Mouse (Mus musculus) bone marrow, adult 2 months (tissue): ENCODE measurements around the gene Spx. TPM values are rescaled to one million over a fixed set of nuclear protein-coding genes. Genes with fewer than 3 reads are reported as not detected.

Source experiments
- H3K27ac ChIP-seq: fragments of 200-500 bp; 2 replicates; pipeline ENCODE4 v1.5.1; 2012; ENCODE audit warnings: low read depth, mild to moderate bottlenecking, control low read depth, inconsistent platforms, low read length; ENCODE audit not compliant: control insufficient read depth, poor library complexity, insufficient read depth
- H3K4me1 ChIP-seq: fragments of 200-500 bp; 2 replicates; pipeline ENCODE4 v1.6.1; 2011; ENCODE audit warnings: low read length; ENCODE audit not compliant: control insufficient read depth, insufficient read depth
- H3K4me3 ChIP-seq: fragments of 200-500 bp; replicated peaks from 2 replicates; pipeline ENCODE3; 2011; ENCODE audit warnings: mild to moderate bottlenecking, low read depth, low read length, control low read depth; ENCODE audit not compliant: control insufficient read depth
- CTCF ChIP-seq: fragments of 200-500 bp; IDR thresholded peaks from 2 replicates; pipeline ENCODE4 v1.5.1; 2011; ENCODE audit warnings: low read length, control low read depth; ENCODE audit not compliant: control insufficient read depth, insufficient read depth
- POLR2A ChIP-seq: fragments of 200-500 bp; IDR thresholded peaks from 2 replicates; pipeline ENCODE4 v1.6.1; 2011; ENCODE audit warnings: low read depth, mild to moderate bottlenecking, control low read depth, low read length, borderline replicate concordance; ENCODE audit not compliant: control insufficient read depth
- WGBS: fragments of 180-500 bp; shearing (Covaris S2); methylation state at CpG from one replicate; pipeline ENCODE4 v1.1.7; 2018; 5-methylcytosine and 5-hydroxymethylcytosine counted together
- polyA plus RNA-seq: library from polyadenylated mRNA; stranded (reverse); fragments of >200 nt; gene quantifications from 2 replicates; pipeline ENCODE4 v1.2.4, GENCODE M21; 2011; ENCODE audit warnings: low replicate concordance; ENCODE audit not compliant: missing spikeins, insufficient read depth, insufficient read length

The Spx gene
- polyA plus RNA-seq, 1 experiment: not detected

DNA sequence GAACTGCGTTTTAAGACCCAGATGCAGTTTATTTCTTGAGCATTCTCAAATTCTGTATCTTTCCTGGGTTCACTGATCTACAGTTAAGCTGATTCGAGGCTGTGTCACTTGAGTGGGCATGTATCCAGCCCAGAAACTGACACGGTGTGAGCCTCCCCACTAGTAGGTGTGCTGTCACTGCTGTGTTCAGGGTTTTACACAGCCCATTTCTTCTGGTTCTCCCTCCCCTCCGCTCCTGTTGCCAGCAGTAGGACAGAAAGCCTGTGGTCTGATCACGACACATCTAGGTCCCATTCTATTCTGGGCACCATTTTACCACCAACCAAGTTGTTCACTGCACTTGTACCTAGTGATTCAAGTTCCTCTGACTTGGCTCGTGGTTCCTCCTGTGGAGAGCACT lies 17.5 kb upstream of the Spx start:
- WGBS: 70% methylated on average over 6 of the region's 6 CpGs
- Histone ChIP-seq H3K4me3 (no peak overlapping the region), H3K4me1 (no peaks in the 10 kb centered on the region), H3K27ac (no peak overlapping the region)
- TF ChIP-seq CTCF (no peak), POLR2A (no peak)

DNA sequence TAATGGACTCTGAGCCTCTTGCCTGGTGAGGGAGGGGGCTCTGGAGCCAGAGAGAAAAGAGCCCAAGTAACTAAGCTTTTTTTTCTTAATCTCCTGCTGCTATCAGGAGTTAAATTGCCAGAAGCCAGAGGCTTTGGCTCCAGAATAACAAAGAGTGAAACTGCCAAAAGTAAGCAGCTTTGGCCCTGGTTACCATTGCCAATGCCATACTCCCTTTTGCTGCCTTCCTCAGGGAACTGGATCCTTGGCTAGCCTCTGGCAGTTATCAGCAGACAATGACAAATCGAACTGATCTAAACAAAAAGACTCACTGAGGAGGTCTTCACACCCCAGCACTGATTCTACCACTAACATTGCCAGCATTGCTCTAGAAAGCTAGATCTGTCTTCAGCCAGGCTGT lies 2.1 kb upstream of the Spx start:
- 25% methylated on average over 1 of the region's 1 CpGs for WGBS
- Histone ChIP-seq H3K4me1 (no peaks in the 10 kb centered on the region), H3K27ac (no peak overlapping the region), H3K4me3 (no peak overlapping the region)
- TF ChIP-seq POLR2A: no peak
- no peak for TF ChIP-seq CTCF

DNA sequence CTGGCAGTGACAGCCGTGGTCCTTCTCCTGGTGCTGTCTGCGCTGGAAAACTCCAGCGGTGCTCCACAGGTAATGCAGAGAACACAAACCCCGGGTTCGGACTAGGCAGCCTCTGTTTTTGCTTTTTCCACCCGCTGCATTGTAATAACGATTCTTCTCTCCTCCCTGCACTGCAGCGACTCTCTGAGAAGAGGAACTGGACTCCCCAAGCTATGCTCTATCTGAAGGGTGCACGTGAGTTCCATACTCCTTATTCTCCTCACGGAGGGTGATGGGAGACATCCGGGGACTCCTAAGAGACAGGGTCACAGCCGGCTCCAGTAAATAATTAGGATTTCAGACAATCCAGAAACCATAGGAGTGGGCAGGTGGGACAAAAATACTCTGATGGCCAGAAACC lies 604 bp downstream of the Spx start:
- H3K4me1 ChIP-seq: no peaks in the 10 kb centered on the region
- TF ChIP-seq CTCF (no peak), POLR2A (no peak)
- H3K27ac ChIP-seq: no peak overlapping the region
- H3K4me3 ChIP-seq: no peak overlapping the region
- 11% methylated on average over 12 of the region's 12 CpGs for WGBS

DNA sequence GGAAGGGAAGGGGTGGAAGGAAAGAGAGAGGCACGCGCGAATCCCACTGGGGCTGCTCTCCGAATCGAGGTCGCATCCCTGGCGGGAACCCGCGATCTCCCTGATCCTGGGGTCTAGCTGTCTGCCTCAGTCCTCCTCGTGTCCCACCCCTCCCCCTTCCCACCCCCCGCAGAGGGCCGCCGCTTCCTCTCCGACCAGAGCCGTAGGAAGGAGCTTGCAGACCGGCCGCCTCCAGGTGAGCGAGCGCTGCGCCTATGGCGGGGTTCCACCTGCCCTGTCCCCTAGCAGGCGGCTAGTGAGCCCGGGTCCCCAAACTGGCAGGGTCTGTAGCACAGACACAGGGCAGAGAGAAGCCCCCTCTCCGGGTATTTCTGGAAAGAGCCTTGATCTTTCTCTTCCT lies 1.4 kb downstream of the Spx start:
- Histone ChIP-seq H3K4me1 (no peaks in the 10 kb centered on the region), H3K4me3 (no peak overlapping the region), H3K27ac (no peak overlapping the region)
- TF ChIP-seq POLR2A: no peak
- WGBS: 2% methylated on average over 24 of the region's 24 CpGs

DNA sequence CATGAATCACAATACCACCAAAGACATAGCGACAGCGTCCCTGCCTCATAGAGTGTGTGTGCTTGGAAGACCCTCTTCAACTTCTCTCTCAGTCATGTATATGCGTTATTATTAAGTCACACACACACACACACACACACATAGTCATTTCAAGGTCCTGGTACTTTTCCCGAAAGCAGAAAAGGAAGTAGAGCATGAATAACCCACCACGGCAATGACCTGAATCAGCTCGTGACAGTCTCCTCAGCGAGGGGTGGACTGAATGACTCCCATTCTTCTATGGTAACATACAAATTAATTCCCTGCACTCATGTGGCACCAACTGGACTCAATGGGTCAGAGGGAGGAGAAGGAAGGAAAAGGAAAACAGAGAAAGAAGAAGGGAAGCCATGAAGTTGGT lies 11.7 kb downstream of the Spx start:
- WGBS: 39% methylated on average over 7 of the region's 7 CpGs
- H3K4me3 ChIP-seq: no peak overlapping the region
- no peak overlapping the region for H3K27ac ChIP-seq

DNA sequence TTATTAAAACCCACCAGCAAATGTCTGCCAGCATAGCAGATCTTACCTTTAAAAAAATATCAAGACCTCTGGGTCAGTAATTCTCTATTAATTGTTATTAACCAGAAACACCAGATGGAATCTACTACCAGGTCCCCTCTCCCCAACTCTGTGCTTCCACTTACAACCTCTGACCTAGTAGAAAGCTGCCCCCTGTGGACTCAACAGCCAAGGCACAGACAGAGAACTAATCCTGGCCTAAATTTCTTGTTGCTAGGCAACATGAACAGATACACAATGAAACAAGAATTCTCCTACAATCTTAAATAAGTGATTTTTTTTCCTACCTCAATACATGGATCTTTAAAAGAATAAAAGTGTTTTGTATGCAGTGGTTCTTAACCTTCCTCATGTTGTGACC lies 15.8 kb downstream of the Spx start:
- no peak for TF ChIP-seq POLR2A
- no peak for TF ChIP-seq CTCF
- no peak overlapping the region for H3K27ac ChIP-seq
- no peaks in the 10 kb centered on the region for H3K4me1 ChIP-seq
- no peak overlapping the region for H3K4me3 ChIP-seq

More for the DNA sequence above, 11.7 kb downstream of the Spx start:
- TF ChIP-seq POLR2A (no peak), CTCF (no peak)
- no peaks in the 10 kb centered on the region for H3K4me1 ChIP-seq

DNA sequence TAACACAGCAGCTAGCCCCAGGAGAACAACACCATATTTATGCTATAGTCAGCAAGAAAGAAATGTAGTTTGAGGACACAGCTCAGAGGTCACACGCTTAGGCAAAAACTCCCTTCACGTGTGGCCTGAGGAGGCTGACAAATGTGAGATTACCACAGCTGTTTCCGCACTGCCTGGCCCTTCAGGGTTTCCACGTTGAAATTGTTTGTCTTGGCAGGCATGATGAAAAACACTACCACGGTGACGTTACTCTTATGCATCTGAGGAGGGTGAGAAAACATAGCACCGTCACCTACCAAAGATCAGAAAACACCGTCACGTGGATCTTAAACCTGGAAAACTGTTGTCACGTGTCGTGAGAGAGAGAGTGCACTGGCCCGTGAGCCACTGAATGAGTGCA lies 38.1 kb downstream of the Spx start:
- H3K4me1 ChIP-seq: no peaks in the 10 kb centered on the region
- no peak overlapping the region for H3K27ac ChIP-seq
- 80% methylated on average over 12 of the region's 12 CpGs for WGBS
- TF ChIP-seq POLR2A (no peak), CTCF (no peak)
- H3K4me3 ChIP-seq: no peak overlapping the region

DNA sequence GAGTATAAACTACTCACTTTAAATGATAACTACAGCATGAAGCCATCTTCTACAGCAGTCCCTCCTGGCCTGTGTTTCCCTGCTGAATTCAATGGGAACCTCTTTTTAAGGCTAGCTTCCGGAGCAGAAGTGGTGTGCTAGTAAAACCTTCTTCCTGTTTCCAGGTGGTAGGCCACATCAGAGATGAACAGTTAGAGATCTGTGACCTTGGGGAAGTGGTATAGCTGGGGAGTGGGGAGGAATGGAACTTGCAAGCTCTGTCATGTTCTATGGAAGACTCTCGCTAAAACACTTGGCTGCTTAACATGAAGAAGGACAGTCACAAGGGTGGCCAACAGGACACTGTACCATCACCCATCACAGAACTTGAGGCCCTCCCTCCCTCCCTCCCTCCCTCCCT lies 40.1 kb downstream of the Spx start:
- no peaks in the 10 kb centered on the region for H3K4me1 ChIP-seq
- no peak for TF ChIP-seq CTCF
- no peak for TF ChIP-seq POLR2A
- H3K27ac ChIP-seq: no peak overlapping the region
- no peak overlapping the region for H3K4me3 ChIP-seq
- 2% methylated on average over 2 of the region's 2 CpGs for WGBS

DNA sequence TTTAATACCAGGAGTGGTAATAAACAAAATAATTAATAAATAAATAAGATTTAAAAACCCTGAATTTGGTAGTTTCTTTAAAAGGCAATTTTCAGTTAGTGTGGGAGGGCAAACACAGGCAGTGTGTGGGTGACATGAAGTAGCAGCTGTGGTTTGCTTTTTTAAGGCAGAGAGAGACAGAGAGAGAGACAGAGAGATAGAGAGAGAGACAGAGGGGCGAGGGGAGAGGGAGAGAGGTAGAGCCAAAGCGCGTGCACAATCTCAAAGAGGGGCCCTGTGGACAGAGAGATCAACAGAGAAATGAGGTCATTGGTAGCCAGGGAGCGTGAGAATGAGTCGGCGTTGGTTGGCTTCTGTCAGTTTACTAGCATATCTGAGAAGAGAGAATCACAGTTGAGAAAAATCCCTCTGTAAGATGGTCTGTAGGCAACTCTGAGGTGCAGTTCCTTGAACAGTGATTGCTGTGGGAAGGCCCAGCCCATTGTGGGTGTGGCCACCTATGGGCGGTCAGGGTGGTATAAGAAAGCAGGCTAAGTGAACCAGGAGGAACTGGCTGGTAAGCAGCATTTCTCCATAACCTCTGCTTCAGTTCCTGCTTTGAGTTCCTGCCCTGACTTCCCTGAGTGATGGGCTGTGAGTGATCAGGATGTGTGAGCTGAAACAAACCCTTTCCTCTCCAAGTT lies 42.2 kb downstream of the Spx start:
- TF ChIP-seq CTCF (no peak), POLR2A (no peak)
- no peak overlapping the region for H3K4me3 ChIP-seq
- H3K4me1 ChIP-seq: no peaks in the 10 kb centered on the region
- 79% methylated on average over 7 of the region's 7 CpGs for WGBS
- H3K27ac ChIP-seq: no peak overlapping the region
